Mouse (Mus musculus) liver, embryonic 13.5 days (tissue): ENCODE data around the gene 2210010C04Rik. TPM values are rescaled to one million over a fixed set of nuclear protein-coding genes. Genes with fewer than 3 reads are reported as not detected.

ENCODE experiments used
- ATAC-seq: fragments of 200-750 bp; cut with Nextera tagmentation; 2 replicates; pipeline ENCODE4 v1.8.0; 2017; ENCODE audit warnings: low read depth, mild to moderate bottlenecking, moderate number of reproducible peaks, moderate library complexity
- DNase-seq: peaks from one replicate; pipeline ENCODE4 v3.0.0; 2022
- H3K27ac ChIP-seq: fragments of 300-500 bp; sonication (generic); 2 replicates; pipeline ENCODE4 v1.5.1; 2015; ENCODE audit warnings: moderate library complexity, mild to moderate bottlenecking, inconsistent platforms
- H3K27me3 ChIP-seq: fragments of 300-500 bp; sonication (generic); 2 replicates; pipeline ENCODE4 v1.6.1; 2015; ENCODE audit warnings: mild to moderate bottlenecking, inconsistent platforms
- H3K36me3 ChIP-seq: fragments of 300-500 bp; sonication (generic); 2 replicates; pipeline ENCODE4 v1.6.1; 2015; ENCODE audit warnings: mild to moderate bottlenecking, inconsistent platforms
- H3K4me1 ChIP-seq: fragments of 300-500 bp; sonication (generic); replicated peaks from 2 replicates; pipeline ENCODE4 v1.6.1; 2015; ENCODE audit warnings: inconsistent platforms
- H3K4me2 ChIP-seq: fragments of 300-500 bp; sonication (generic); 2 replicates; pipeline ENCODE4 v1.6.1; 2015; ENCODE audit warnings: inconsistent platforms, mild to moderate bottlenecking, moderate library complexity
- H3K4me3 ChIP-seq: fragments of 300-500 bp; sonication (generic); replicated peaks from 2 replicates; pipeline ENCODE4 v1.5.1; 2015; ENCODE audit warnings: mild to moderate bottlenecking, inconsistent platforms
- H3K9ac ChIP-seq: fragments of 300-500 bp; sonication (generic); 2 replicates; pipeline ENCODE4 v1.6.1; 2015; ENCODE audit warnings: mild to moderate bottlenecking, inconsistent platforms
- H3K9me3 ChIP-seq: fragments of 300-500 bp; sonication (generic); replicated peaks from 2 replicates; pipeline ENCODE4 v1.6.1; 2016; ENCODE audit warnings: inconsistent platforms
- WGBS: fragments of 180-500 bp; shearing (Covaris S2); methylation state at CpG from one replicate; pipeline ENCODE4 v1.1.7; 2015; ENCODE audit not compliant: insufficient replicate concordance; 5-methylcytosine and 5-hydroxymethylcytosine counted together
- polyA plus RNA-seq: library from polyadenylated mRNA; unstranded; fragments of >200 nt; fragmentation: Nextera tagmentation; extraction: Ambion mirVana; gene quantifications from 2 replicates; pipeline ENCODE4 v1.2.1, GENCODE M21; 2015

2210010C04Rik gene
- polyA plus RNA-seq, 1 experiment from 2014 or later: not detected

DNA sequence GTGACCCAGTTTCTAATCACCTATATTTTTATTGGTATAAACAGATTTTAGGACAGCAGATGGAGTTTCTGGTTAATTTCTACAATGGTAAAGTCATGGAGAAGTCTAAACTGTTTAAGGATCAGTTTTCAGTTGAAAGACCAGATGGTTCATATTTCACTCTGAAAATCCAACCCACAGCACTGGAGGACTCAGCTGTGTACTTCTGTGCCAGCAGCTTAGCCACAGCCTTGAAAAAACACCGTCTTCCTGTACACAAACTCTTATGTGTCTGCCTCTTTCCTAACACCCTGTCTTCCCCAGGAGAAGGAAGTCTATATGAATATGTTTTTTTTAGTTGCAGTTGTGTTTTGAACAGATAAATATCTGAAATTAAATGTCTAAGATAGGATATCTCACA, 13.3 kb upstream of the 2210010C04Rik start:
- Histone ChIP-seq H3K27ac (no peak overlapping the region), H3K27me3 (no peaks in the 10 kb centered on the region), H3K4me3 (no peak overlapping the region), H3K36me3 (no peaks in the 10 kb centered on the region), H3K4me1 (no peaks in the 10 kb centered on the region), H3K4me2 (no peak overlapping the region), H3K9ac (no peak overlapping the region), H3K9me3 (no peaks in the 10 kb centered on the region)
- DNase-seq (no peak), ATAC-seq (no peak)
- 28% methylated on average over 1 of the region's 1 CpGs for WGBS

DNA sequence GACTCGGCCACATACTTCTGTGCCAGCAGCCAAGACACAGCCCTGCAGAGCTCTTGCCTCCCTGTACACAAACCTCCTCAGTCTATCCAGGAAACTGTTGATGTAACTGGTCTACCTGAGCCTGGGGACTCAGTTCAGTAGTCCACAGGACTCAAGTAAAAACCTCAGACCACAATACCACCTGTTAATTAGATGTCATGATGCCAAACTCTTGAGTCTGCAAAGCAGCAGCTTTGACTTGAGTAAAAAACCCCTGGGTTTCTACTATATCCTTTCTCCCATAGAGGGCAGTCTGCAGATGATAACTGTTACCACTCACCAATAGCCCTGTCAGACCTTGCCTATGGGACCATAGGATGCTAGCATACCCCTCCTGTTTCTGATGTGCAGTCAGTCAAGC, 12.7 kb upstream of the 2210010C04Rik start:
- Histone ChIP-seq H3K9ac (no peak overlapping the region), H3K27me3 (no peaks in the 10 kb centered on the region), H3K4me1 (no peaks in the 10 kb centered on the region), H3K36me3 (no peaks in the 10 kb centered on the region), H3K4me3 (no peak overlapping the region), H3K4me2 (no peak overlapping the region), H3K9me3 (no peaks in the 10 kb centered on the region), H3K27ac (no peak overlapping the region)
- ATAC-seq (no peak), DNase-seq (no peak)
- 65% methylated on average over 1 of the region's 1 CpGs for WGBS

DNA sequence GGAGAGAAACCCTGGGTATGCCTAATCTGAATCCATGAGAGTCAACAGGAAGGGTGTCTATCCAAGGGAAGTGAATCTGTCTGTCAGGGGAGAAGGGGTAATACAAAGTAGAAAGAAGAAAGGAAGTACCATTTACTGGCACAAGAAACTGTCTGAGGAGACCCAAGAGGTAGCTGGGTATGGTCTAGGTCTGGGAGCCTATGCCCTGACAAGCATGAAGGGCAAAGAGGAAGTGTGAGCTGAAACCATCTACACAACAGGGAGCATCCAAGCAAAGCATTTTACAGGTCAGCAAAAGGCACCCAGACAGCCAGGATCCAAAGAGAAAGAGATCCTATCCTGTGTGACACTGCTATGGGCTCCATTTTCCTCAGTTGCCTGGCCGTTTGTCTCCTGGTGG, 11.9 kb upstream of the 2210010C04Rik start:
- Histone ChIP-seq H3K9ac (no peak overlapping the region), H3K4me2 (no peak overlapping the region), H3K4me1 (no peaks in the 10 kb centered on the region), H3K4me3 (no peak overlapping the region), H3K36me3 (no peaks in the 10 kb centered on the region), H3K27me3 (no peaks in the 10 kb centered on the region), H3K27ac (no peak overlapping the region), H3K9me3 (no peaks in the 10 kb centered on the region)
- WGBS: 67% methylated on average over 1 of the region's 1 CpGs
- DNase-seq (no peak), ATAC-seq (no peak)

DNA sequence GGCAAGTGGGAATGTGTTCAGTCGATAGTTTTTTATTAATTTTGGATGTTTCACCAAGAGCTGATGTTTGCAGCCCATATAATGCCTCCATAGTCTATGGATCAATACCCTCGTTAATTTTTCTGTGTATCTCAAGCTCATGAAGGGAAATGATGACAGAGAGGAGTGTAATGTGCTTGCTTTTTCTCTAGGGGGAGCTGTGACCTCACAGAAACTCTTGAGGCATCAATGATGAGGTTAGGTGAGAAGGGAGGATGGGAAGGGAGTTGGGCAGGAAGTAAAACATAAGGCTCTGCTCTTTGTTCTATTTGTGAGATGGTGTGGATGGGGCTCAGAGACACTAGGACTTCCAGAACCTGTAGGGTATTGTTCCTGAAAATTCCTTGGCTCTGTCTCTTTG, 11.2 kb upstream of the 2210010C04Rik start:
- no peaks in the 10 kb centered on the region for H3K4me1 ChIP-seq
- H3K27me3 ChIP-seq: no peaks in the 10 kb centered on the region
- no peaks in the 10 kb centered on the region for H3K9me3 ChIP-seq
- no peak overlapping the region for H3K27ac ChIP-seq
- H3K4me2 ChIP-seq: no peak overlapping the region
- no peak for DNase-seq
- no peak overlapping the region for H3K4me3 ChIP-seq
- H3K36me3 ChIP-seq: no peaks in the 10 kb centered on the region
- no peak overlapping the region for H3K9ac ChIP-seq
- WGBS: 34% methylated on average over 2 of the region's 2 CpGs
- no peak for ATAC-seq

DNA sequence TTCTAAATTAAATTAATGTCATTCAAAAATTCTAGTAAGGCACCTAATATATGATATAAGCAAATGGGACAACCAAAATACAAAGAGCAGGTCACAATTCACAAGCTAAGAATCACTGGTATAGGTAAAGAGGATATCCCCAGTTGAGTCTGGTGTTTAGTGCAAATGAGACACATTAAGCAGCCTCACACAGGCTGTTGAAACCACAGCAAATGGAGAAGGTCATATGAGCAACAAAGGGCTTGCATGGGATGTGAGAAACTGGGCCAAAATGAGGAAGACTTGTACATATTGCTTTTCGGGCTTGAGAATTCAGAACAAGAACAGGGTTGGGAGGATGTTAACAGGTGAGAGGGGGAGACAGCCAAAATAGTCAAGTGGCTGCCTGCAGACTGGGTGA, 9.4 kb upstream of the 2210010C04Rik start:
- no peaks in the 10 kb centered on the region for H3K27me3 ChIP-seq
- no peak overlapping the region for H3K4me3 ChIP-seq

GRCm38 (mm10) chr6:41044314-41044713, 9.0 kb upstream of the 2210010C04Rik start:
- ATAC-seq: no peak
- 45% methylated on average over 1 of the region's 1 CpGs for WGBS
- DNase-seq: no peak

More for the DNA sequence above, 9.4 kb upstream of the 2210010C04Rik start:
- H3K9ac ChIP-seq: no peak overlapping the region
- DNase-seq (no peak), ATAC-seq (no peak)
- H3K4me2 ChIP-seq: no peak overlapping the region
- H3K27ac ChIP-seq: no peak overlapping the region
- H3K9me3 ChIP-seq: no peaks in the 10 kb centered on the region
- H3K36me3 ChIP-seq: no peaks in the 10 kb centered on the region
- WGBS: 47% methylated on average over 1 of the region's 1 CpGs
- no peaks in the 10 kb centered on the region for H3K4me1 ChIP-seq

GRCm38 (mm10) chr6:41032802-41033201, 2.5 kb downstream of the 2210010C04Rik start:
- no peak for DNase-seq
- Histone ChIP-seq H3K27me3 (no peaks in the 10 kb centered on the region), H3K4me2 (no peak overlapping the region), H3K36me3 (no peaks in the 10 kb centered on the region), H3K4me3 (no peak overlapping the region), H3K9ac (no peak overlapping the region), H3K4me1 (no peaks in the 10 kb centered on the region), H3K27ac (no peak overlapping the region), H3K9me3 (no peaks in the 10 kb centered on the region)
- ATAC-seq: no peak
- WGBS: 57% methylated on average over 6 of the region's 6 CpGs

More at GRCm38 (mm10) chr6:41044314-41044713, 9.0 kb upstream of the 2210010C04Rik start:
- no peak overlapping the region for H3K4me3 ChIP-seq
- no peaks in the 10 kb centered on the region for H3K9me3 ChIP-seq
- H3K36me3 ChIP-seq: no peaks in the 10 kb centered on the region
- no peak overlapping the region for H3K27ac ChIP-seq
- H3K4me2 ChIP-seq: no peak overlapping the region
- no peaks in the 10 kb centered on the region for H3K27me3 ChIP-seq
- H3K4me1 ChIP-seq: no peaks in the 10 kb centered on the region
- H3K9ac ChIP-seq: no peak overlapping the region

DNA sequence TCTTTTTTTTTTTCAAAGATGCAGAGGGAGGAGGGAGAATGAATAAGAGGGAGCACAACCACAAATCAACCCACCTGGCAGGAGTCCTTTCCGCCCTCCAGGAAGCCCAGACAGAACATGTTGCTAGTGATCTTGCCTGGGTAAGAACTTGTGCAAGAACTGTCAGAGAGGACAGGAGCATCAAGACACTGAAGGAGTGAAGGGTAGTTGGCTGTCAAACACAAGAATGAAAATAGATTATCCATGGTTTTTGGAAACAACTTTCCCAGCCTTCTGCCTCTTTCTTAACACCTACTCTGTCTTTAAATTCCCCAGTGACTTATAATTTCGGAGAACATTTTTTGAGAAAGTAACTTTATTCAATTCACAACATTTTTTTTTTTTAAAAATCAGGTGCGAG, 3.1 kb downstream of the 2210010C04Rik start:
- Histone ChIP-seq H3K36me3 (no peaks in the 10 kb centered on the region), H3K9me3 (no peaks in the 10 kb centered on the region), H3K4me3 (no peak overlapping the region), H3K27ac (no peak overlapping the region), H3K4me1 (no peaks in the 10 kb centered on the region), H3K27me3 (no peaks in the 10 kb centered on the region), H3K9ac (no peak overlapping the region), H3K4me2 (no peak overlapping the region)
- no peak for ATAC-seq
- DNase-seq: no peak
- 52% methylated on average over 3 of the region's 3 CpGs for WGBS

GRCm38 (mm10) chr6:41030821-41031220, 4.5 kb downstream of the 2210010C04Rik start:
- Histone ChIP-seq H3K27me3 (no peaks in the 10 kb centered on the region), H3K36me3 (no peaks in the 10 kb centered on the region), H3K4me2 (no peak overlapping the region), H3K4me3 (no peak overlapping the region), H3K9me3 (no peaks in the 10 kb centered on the region), H3K9ac (no peak overlapping the region), H3K27ac (no peak overlapping the region), H3K4me1 (no peaks in the 10 kb centered on the region; the same call in 1 of the 2 replicates)
- ATAC-seq (no peak), DNase-seq (no peak)
- 64% methylated on average over 3 of the region's 3 CpGs for WGBS

DNA sequence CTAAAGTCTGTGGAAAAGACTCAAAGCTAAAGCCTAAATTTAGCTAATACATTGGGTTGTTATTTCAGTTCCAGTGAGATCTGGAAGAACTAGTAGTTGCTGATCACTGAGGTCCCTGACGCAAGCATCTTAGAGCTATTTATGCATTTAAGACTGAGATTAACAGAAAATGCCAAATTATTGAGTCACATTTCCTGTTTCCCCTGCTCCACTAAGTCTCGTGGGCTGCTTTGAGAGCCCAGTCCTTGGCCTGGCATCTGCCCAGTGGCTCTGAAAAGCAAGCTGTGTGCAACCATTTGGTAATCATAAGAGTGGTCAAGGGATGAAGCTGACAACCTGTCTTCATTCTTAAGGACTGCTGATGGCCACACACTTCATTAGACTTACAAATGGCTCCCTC, 8.3 kb downstream of the 2210010C04Rik start:
- 32% methylated on average over 2 of the region's 2 CpGs for WGBS
- DNase-seq: no peak

GRCm38 (mm10) chr6:41025873-41026650, 9.2 kb downstream of the 2210010C04Rik start:
- Histone ChIP-seq H3K4me3 (no peak overlapping the region), H3K4me2 (no peak overlapping the region), H3K4me1 (no peaks in the 10 kb centered on the region; the same call in 1 of the 2 replicates), H3K36me3 (no peaks in the 10 kb centered on the region), H3K9ac (no peak overlapping the region), H3K9me3 (no peaks in the 10 kb centered on the region), H3K27me3 (no peaks in the 10 kb centered on the region), H3K27ac (no peak overlapping the region)
- 46% methylated on average over 2 of the region's 2 CpGs for WGBS
- no peak for ATAC-seq
- DNase-seq: no peak

More for the DNA sequence above, 8.3 kb downstream of the 2210010C04Rik start:
- H3K27ac ChIP-seq: no peak overlapping the region
- H3K9me3 ChIP-seq: no peaks in the 10 kb centered on the region
- no peaks in the 10 kb centered on the region for H3K27me3 ChIP-seq
- H3K4me2 ChIP-seq: no peak overlapping the region
- no peaks in the 10 kb centered on the region for H3K36me3 ChIP-seq
- H3K9ac ChIP-seq: no peak overlapping the region
- H3K4me1 ChIP-seq: no peaks in the 10 kb centered on the region; the same call in 1 of the 2 replicates
- no peak for ATAC-seq
- H3K4me3 ChIP-seq: no peak overlapping the region

- no peak overlapping the region for H3K4me2 ChIP-seq
- no peaks in the 10 kb centered on the region for H3K36me3 ChIP-seq
- H3K9me3 ChIP-seq: no peaks in the 10 kb centered on the region
- 51% methylated on average over 2 of the region's 2 CpGs for WGBS
- no peak overlapping the region for H3K9ac ChIP-seq
- H3K4me1 ChIP-seq: no peaks in the 10 kb centered on the region
- DNase-seq (no peak), ATAC-seq (no peak)
- no peak overlapping the region for H3K27ac ChIP-seq
- H3K27me3 ChIP-seq: no peaks in the 10 kb centered on the region
- no peak overlapping the region for H3K4me3 ChIP-seq
Measured at GRCm38 (mm10) chr6:41019140-41019539, 16.2 kb downstream of the 2210010C04Rik start.
